Mouse (Mus musculus): ENCODE data around the gene Ppp1cb.

GRCm38 (mm10) chr5:32441992-32442575 is 16.6 kb upstream of the Ppp1cb start:
- TF ChIP-seq CTCF (IDR thresholded peaks at IDR 0.05; ENCODE audit: control insufficient read depth, insufficient read depth, low read length) (no peak), POLR2A (IDR thresholded peaks at IDR 0.05; ENCODE audit: borderline replicate concordance, control insufficient read depth, low read depth, low read length) (no peak)

Measured in bone marrow, adult 2 months (tissue).